Mouse (Mus musculus) bone marrow macrophage, adult 2 months (primary cell): Measurements from ENCODE around the gene Aebp1.
"Not testable (repeated sequence)": the region's sequence is repeated elsewhere in the genome, so short reads cannot be mapped to it uniquely, and the experiment has no call there.

ENCODE experiments used
- CTCF ChIP-seq: IDR thresholded peaks from 2 replicates; pipeline ENCODE4 v1.5.1; 2012; ENCODE audit warnings: low read depth, mild to moderate bottlenecking, low read length, moderate library complexity
- POLR2A ChIP-seq: IDR thresholded peaks from 2 replicates; pipeline ENCODE4 v1.6.1; 2012; ENCODE audit warnings: mild to moderate bottlenecking, low read depth, low read length, borderline replicate concordance

GRCm38 (mm10) chr11:5888563-5888962 is 26.8 kb downstream of the Aebp1 start:
- not testable (repeated sequence) for TF ChIP-seq CTCF, POLR2A
